Mouse (Mus musculus) bone marrow macrophage, adult 2 months (primary cell): Measurements from ENCODE around the gene Gpr37l1.

ENCODE experiments used
- CTCF ChIP-seq: IDR thresholded peaks from 2 replicates; pipeline ENCODE4 v1.5.1; 2012; ENCODE audit warnings: low read depth, mild to moderate bottlenecking, low read length, moderate library complexity
- POLR2A ChIP-seq: IDR thresholded peaks from 2 replicates; pipeline ENCODE4 v1.6.1; 2012; ENCODE audit warnings: mild to moderate bottlenecking, low read depth, low read length, borderline replicate concordance

- no peak for TF ChIP-seq CTCF
- no peak; the same call in 1 of the 2 replicates for TF ChIP-seq POLR2A
Measured at GRCm38 (mm10) chr1:135131034-135131433, 36.4 kb downstream of the Gpr37l1 start.
